Mouse (Mus musculus) E14TG2a.4 (cell line): ENCODE data around the gene Rag1.

Source experiments
- H3K27me3 ChIP-seq: 2 replicates; pipeline ENCODE4 v1.6.1; 2014; ENCODE audit warnings: low read length, control low read depth; ENCODE audit not compliant: insufficient read depth
- H3K36me3 ChIP-seq: 2 replicates; pipeline ENCODE4 v1.6.1; 2014; ENCODE audit warnings: low read length, control low read depth; ENCODE audit not compliant: insufficient read depth
- H3K4me1 ChIP-seq: replicated peaks from 2 replicates; pipeline ENCODE4 v1.6.1; 2014; ENCODE audit warnings: low read depth, low read length, control low read depth
- H3K4me3 ChIP-seq: replicated peaks from 2 replicates; pipeline ENCODE4 v1.5.1; 2014; ENCODE audit warnings: mild to moderate bottlenecking, low read length
- H3K9me3 ChIP-seq: 2 replicates; pipeline ENCODE4 v1.6.1; 2014; ENCODE audit warnings: low read length, control low read depth
- CTCF ChIP-seq: conservative IDR thresholded peaks from 2 replicates; pipeline ENCODE4 v1.5.1; 2014; ENCODE audit warnings: low read length
- NANOG ChIP-seq: IDR thresholded peaks from 2 replicates; pipeline ENCODE4 v1.6.1; 2014; ENCODE audit warnings: borderline replicate concordance, low read length, mixed read lengths
- POU5F1 ChIP-seq: IDR thresholded peaks from 2 replicates; pipeline ENCODE4 v1.6.1; 2014; ENCODE audit warnings: low read length, borderline replicate concordance

Rag1 gene

DNA sequence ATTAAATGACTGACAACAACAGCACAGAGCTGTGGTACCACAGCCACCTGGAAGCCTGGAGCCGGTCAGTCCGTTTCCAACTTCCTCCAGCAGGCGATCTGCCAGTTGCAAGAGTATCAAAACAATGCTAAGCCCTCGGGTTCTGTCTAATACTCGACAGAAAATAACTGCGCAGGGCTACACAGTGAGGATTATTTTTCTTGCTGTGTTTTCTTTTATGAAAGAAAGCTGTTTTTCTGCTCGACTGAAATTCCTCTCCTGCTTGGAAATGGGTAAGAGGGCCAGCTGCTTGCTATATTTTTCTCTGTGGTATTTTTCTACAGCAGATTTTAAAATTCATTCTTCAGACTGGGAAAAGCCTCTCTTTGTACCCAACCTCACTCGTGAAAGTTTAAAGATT lies 48.6 kb downstream of the Rag1 start:
- Histone ChIP-seq H3K9me3 (no peaks in the 10 kb centered on the region), H3K27me3 (no peaks in the 10 kb centered on the region), H3K4me1 (peaks cover 10% of the 10 kb centered on the region), H3K36me3 (no peaks in the 10 kb centered on the region), H3K4me3 (no peak overlapping the region)
- TF ChIP-seq POU5F1, result no peak
- TF ChIP-seq CTCF, result no peak
- no peak for TF ChIP-seq NANOG

DNA sequence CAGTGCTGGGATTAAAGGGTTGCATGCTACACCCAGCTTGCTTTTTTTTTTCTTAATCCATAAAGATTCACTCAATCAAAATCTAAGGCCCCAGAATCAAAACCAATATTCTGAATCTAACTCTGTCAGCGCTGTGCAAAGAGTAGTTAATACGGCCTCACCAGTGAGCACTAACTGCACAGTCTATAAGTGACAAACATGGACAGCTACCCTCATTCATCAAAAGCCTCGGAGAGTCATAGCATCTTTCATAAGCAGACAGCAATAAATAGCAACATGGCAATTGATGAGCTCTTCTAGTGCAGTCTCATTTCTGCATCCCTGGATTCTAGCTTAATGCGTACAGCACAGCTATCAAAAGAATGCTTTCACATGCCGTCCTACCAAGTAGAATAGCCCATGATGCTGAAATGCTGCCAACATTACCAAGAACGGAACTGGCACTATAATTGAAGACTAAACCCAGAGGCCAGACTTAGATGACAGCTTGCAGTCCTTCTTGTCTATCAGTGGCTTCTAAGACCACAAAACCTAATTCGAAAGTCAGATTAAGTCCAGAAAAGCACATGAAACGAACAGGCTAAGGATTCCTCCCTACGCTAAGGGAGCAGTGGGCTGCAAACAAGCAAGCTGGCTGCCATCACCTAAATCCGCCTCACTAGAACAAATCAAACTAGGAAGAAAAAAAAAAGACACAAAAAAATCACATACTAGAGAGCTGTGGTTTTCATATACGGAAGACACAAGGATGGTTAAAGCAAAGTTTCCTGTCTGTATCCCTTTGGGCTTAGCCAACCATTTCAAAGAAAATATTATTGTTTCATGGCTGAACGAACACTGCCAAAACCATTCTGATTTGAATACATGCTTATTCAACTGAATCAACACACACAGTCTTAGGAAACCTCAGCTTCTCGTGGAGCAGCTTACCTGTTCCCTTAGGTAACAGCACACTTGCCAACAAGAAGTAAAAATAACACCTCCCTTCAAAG lies 50.8 kb downstream of the Rag1 start:
- no peak overlapping the region for H3K4me3 ChIP-seq
- no peaks in the 10 kb centered on the region for H3K9me3 ChIP-seq
- no peak for TF ChIP-seq CTCF
- TF ChIP-seq NANOG, result no peak
- no peak for TF ChIP-seq POU5F1
- H3K4me1 ChIP-seq, result peaks cover 7% of the 10 kb centered on the region
- H3K27me3 ChIP-seq, result no peaks in the 10 kb centered on the region
- H3K36me3 ChIP-seq, result no peaks in the 10 kb centered on the region

DNA sequence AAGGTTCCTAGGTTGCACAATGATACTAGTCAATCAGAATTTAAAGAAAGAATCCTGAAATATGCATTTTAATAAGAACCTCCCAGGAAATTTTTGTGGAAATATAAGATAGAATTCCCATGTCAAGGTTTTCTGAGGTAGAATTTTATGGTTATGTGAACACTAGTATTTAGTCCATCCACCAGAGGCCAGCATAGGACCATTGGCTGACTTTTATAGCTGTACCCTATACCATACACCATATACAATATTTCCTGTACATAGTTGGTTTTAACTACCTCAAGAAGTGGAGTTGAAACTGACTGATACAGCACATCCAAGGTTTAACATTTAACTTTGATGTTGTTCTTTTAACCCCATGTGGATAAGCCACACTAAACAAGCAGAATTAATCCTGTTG lies 52.1 kb downstream of the Rag1 start:
- no peak for TF ChIP-seq POU5F1
- TF ChIP-seq NANOG, result no peak
- no peak for TF ChIP-seq CTCF
- H3K27me3 ChIP-seq, result no peaks in the 10 kb centered on the region
- no peaks in the 10 kb centered on the region for H3K36me3 ChIP-seq
- H3K9me3 ChIP-seq, result no peaks in the 10 kb centered on the region
- no peak overlapping the region for H3K4me3 ChIP-seq
- H3K4me1 ChIP-seq, result 0 out of 2 replicates have a peak, but pooled peaks cover 4% of the 10 kb centered on the region

- Histone ChIP-seq H3K36me3 (no peaks in the 10 kb centered on the region), H3K4me3 (no peak overlapping the region), H3K27me3 (no peaks in the 10 kb centered on the region), H3K9me3 (no peaks in the 10 kb centered on the region), H3K4me1 (0 out of 2 replicates have a peak, but pooled peaks cover 4% of the 10 kb centered on the region)
- TF ChIP-seq CTCF, result no peak
- no peak for TF ChIP-seq POU5F1
- TF ChIP-seq NANOG, result no peak
Measured at GRCm38 (mm10) chr2:101594681-101595080, 54.6 kb downstream of the Rag1 start.

DNA sequence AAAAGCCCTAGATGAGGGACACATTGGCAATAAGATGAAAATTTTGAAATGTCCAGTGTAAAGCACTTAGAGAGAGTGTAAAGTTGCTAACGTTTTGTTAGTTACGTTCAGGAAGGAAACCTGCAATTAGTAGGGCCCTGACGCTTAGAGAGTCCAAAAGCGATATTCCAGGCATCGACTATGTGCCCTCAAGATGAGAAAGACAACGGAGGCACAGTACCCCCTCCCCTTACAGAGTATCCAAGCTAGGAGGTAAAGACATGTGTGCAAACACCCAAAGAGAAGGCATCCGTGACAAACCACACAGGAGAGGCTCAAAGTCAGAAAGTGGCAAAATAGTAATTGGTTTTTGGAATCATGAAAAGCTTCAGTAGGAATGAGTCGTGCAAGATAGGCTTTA lies 56.4 kb downstream of the Rag1 start:
- H3K27me3 ChIP-seq, result no peaks in the 10 kb centered on the region
- TF ChIP-seq POU5F1 (no peak), CTCF (no peak), NANOG (no peak)
- H3K9me3 ChIP-seq, result peaks cover 11% of the 10 kb centered on the region
- no peaks in the 10 kb centered on the region for H3K36me3 ChIP-seq
- H3K4me3 ChIP-seq, result no peak overlapping the region
- 0 out of 2 replicates have a peak, but pooled peaks cover 4% of the 10 kb centered on the region for H3K4me1 ChIP-seq

GRCm38 (mm10) chr2:101592023-101592841 lies 57.1 kb downstream of the Rag1 start:
- H3K4me1 ChIP-seq, result 0 out of 2 replicates have a peak, but pooled peaks cover 4% of the 10 kb centered on the region
- peaks cover 11% of the 10 kb centered on the region for H3K9me3 ChIP-seq
- H3K4me3 ChIP-seq, result no peak overlapping the region
- H3K36me3 ChIP-seq, result no peaks in the 10 kb centered on the region
- TF ChIP-seq NANOG, result no peak
- H3K27me3 ChIP-seq, result no peaks in the 10 kb centered on the region

GRCm38 (mm10) chr2:101591356-101591755 lies 57.9 kb downstream of the Rag1 start:
- H3K9me3 ChIP-seq, result peaks cover 11% of the 10 kb centered on the region
- no peak overlapping the region for H3K4me3 ChIP-seq
- 0 out of 2 replicates have a peak, but pooled peaks cover 4% of the 10 kb centered on the region for H3K4me1 ChIP-seq
- H3K27me3 ChIP-seq, result no peaks in the 10 kb centered on the region
- TF ChIP-seq NANOG (no peak), CTCF (no peak), POU5F1 (no peak)
- H3K36me3 ChIP-seq, result no peaks in the 10 kb centered on the region
